Mouse (Mus musculus) embryo, embryonic 11 days (tissue): ENCODE results near the gene Fgf22.

Experiments used
- DNase-seq: peaks from one replicate; pipeline ENCODE4 v3.0.0-alpha.2; 2015

The Fgf22 gene

GRCm38 (mm10) chr10:79767372-79768244, 12.7 kb downstream of the Fgf22 start:
- peak; percentile 96 for DNase-seq

- peak; percentile 79 for DNase-seq
Observed at GRCm38 (mm10) chr10:79768400-79768799, 13.5 kb downstream of the Fgf22 start.

- DNase-seq, result no peak
Observed at GRCm38 (mm10) chr10:79769329-79769728, 14.5 kb downstream of the Fgf22 start.

GRCm38 (mm10) chr10:79772320-79772719, 17.4 kb downstream of the Fgf22 start:
- DNase-seq, result no peak

- no peak for DNase-seq
Observed at GRCm38 (mm10) chr10:79773208-79773607, 18.3 kb downstream of the Fgf22 start.

GRCm38 (mm10) chr10:79774486-79775279, 19.8 kb downstream of the Fgf22 start:
- DNase-seq, result no peak

- DNase-seq, result peak; percentile 45
Observed at GRCm38 (mm10) chr10:79777103-79777531, 22.2 kb downstream of the Fgf22 start, which contains the start of gene Fstl3. Gene Fstl3 (plus strand): TSS chr10:79777272.

- DNase-seq, result peak; percentile 45
Observed at GRCm38 (mm10) chr10:79778006-79778405, 23.1 kb downstream of the Fgf22 start.

- DNase-seq, result no peak
Observed at GRCm38 (mm10) chr10:79779193-79779592, 24.3 kb downstream of the Fgf22 start.

- peak; percentile 95 for DNase-seq
Observed at GRCm38 (mm10) chr10:79779784-79780663, 25.1 kb downstream of the Fgf22 start.

- peak; percentile 76 for DNase-seq
Observed at GRCm38 (mm10) chr10:79780664-79781015, 25.8 kb downstream of the Fgf22 start.

GRCm38 (mm10) chr10:79781139-79781538, 26.3 kb downstream of the Fgf22 start:
- DNase-seq, result no peak

GRCm38 (mm10) chr10:79781956-79782355, 27.1 kb downstream of the Fgf22 start:
- DNase-seq, result no peak

- no peak for DNase-seq
Observed at GRCm38 (mm10) chr10:79783050-79783449, 28.2 kb downstream of the Fgf22 start.

GRCm38 (mm10) chr10:79783920-79784800, 29.3 kb downstream of the Fgf22 start:
- peak; percentile 81 for DNase-seq

- peak; percentile 66 for DNase-seq
Observed at GRCm38 (mm10) chr10:79788386-79789158, 33.7 kb downstream of the Fgf22 start.

- no peak for DNase-seq
Observed at GRCm38 (mm10) chr10:79789581-79789980, 34.7 kb downstream of the Fgf22 start.

- DNase-seq, result no peak
Observed at GRCm38 (mm10) chr10:79790861-79791260, 36.0 kb downstream of the Fgf22 start, which contains the start of gene Prss57. Gene Prss57 (minus strand): TSS chr10:79790961.

- DNase-seq, result no peak
Observed at GRCm38 (mm10) chr10:79792339-79793040, 37.6 kb downstream of the Fgf22 start.
